Mouse (Mus musculus) embryonic facial prominence, embryonic 15.5 days (tissue): Measurements from ENCODE around the gene Ica1. TPM values are rescaled to one million over a fixed set of nuclear protein-coding genes. Genes with fewer than 3 reads are reported as not detected.

Experiments used
- ATAC-seq: fragments of 200-750 bp; cut with Nextera tagmentation; 2 replicates; pipeline ENCODE4 v1.8.0; 2017; ENCODE audit warnings: low read depth, moderate TSS enrichment; ENCODE audit not compliant: insufficient number of reproducible peaks, low FRiP score, low TSS enrichment
- H3K27ac ChIP-seq: fragments of 300-500 bp; sonication (generic); replicated peaks from 2 replicates; pipeline ENCODE4 v1.5.1; 2015; ENCODE audit warnings: mild to moderate bottlenecking, inconsistent platforms
- H3K27me3 ChIP-seq: fragments of 300-500 bp; sonication (generic); 2 replicates; pipeline ENCODE4 v1.6.1; 2015; ENCODE audit warnings: inconsistent platforms
- H3K36me3 ChIP-seq: fragments of 300-500 bp; sonication (generic); 2 replicates; pipeline ENCODE4 v1.6.1; 2015; ENCODE audit warnings: mild to moderate bottlenecking, inconsistent platforms
- H3K4me1 ChIP-seq: fragments of 300-500 bp; sonication (generic); 2 replicates; pipeline ENCODE4 v1.6.1; 2015; ENCODE audit warnings: inconsistent platforms
- H3K4me2 ChIP-seq: fragments of 300-500 bp; sonication (generic); replicated peaks from 2 replicates; pipeline ENCODE4 v1.6.1; 2015; ENCODE audit warnings: mild to moderate bottlenecking, inconsistent platforms
- H3K4me3 ChIP-seq: fragments of 300-500 bp; sonication (generic); replicated peaks from 2 replicates; pipeline ENCODE4 v1.5.1; 2015; ENCODE audit warnings: mild to moderate bottlenecking, inconsistent platforms
- H3K9ac ChIP-seq: fragments of 300-500 bp; sonication (generic); 2 replicates; pipeline ENCODE4 v1.6.1; 2015; ENCODE audit warnings: inconsistent platforms
- H3K9me3 ChIP-seq: fragments of 300-500 bp; sonication (generic); replicated peaks from 2 replicates; pipeline ENCODE4 v1.6.1; 2016; ENCODE audit warnings: inconsistent platforms
- WGBS: fragments of 180-500 bp; shearing (Covaris S2); methylation state at CpG from one replicate; pipeline ENCODE4 v1.1.7; 2015; 5-methylcytosine and 5-hydroxymethylcytosine counted together
- polyA plus RNA-seq: library from polyadenylated mRNA; unstranded; fragments of >200 nt; fragmentation: Nextera tagmentation; extraction: Ambion mirVana; gene quantifications from 2 replicates; pipeline ENCODE4 v1.2.1, GENCODE M21; 2015

Gene Ica1
- polyA plus RNA-seq, 1 experiment from 2014 or later, result 15.1 TPM

DNA sequence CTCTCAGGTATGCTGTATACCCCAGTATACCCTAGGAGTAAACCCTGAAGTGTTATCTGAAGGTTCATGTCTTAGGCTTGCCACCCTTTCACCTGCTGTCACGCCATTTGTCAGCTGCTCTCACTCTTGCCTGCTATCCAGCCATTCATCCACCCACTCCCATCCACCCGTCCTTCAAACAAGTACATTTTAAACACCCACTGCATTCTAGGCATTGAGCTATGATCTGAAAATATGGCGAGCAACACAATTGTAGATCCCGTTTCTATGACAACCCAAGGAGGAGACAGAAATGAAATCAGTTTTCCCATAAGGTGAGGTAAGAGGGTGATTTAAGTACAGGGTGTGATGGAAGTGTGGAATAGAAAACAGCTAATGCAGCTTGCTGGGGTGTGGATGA is 140.2 kb downstream of the Ica1 start:
- Histone ChIP-seq H3K9me3 (no peaks in the 10 kb centered on the region), H3K9ac (no peak overlapping the region), H3K27me3 (no peaks in the 10 kb centered on the region), H3K4me2 (no peak overlapping the region), H3K4me1 (0 out of 2 replicates have a peak, but pooled peaks cover 5% of the 10 kb centered on the region), H3K4me3 (no peak overlapping the region), H3K36me3 (no peaks in the 10 kb centered on the region), H3K27ac (no peak overlapping the region)
- no peak for ATAC-seq
- 88% methylated on average over 4 of the region's 4 CpGs for WGBS

- H3K4me1 ChIP-seq, result no peaks in the 10 kb centered on the region
- no peaks in the 10 kb centered on the region for H3K36me3 ChIP-seq
- no peak overlapping the region for H3K4me2 ChIP-seq
- H3K27ac ChIP-seq, result no peak overlapping the region
- no peaks in the 10 kb centered on the region for H3K27me3 ChIP-seq
- 95% methylated on average over 4 of the region's 4 CpGs for WGBS
- no peaks in the 10 kb centered on the region for H3K9me3 ChIP-seq
- no peak overlapping the region for H3K4me3 ChIP-seq
- H3K9ac ChIP-seq, result no peak overlapping the region
- no peak for ATAC-seq
Observed at GRCm38 (mm10) chr6:8632701-8633100, 145.6 kb downstream of the Ica1 start.

DNA sequence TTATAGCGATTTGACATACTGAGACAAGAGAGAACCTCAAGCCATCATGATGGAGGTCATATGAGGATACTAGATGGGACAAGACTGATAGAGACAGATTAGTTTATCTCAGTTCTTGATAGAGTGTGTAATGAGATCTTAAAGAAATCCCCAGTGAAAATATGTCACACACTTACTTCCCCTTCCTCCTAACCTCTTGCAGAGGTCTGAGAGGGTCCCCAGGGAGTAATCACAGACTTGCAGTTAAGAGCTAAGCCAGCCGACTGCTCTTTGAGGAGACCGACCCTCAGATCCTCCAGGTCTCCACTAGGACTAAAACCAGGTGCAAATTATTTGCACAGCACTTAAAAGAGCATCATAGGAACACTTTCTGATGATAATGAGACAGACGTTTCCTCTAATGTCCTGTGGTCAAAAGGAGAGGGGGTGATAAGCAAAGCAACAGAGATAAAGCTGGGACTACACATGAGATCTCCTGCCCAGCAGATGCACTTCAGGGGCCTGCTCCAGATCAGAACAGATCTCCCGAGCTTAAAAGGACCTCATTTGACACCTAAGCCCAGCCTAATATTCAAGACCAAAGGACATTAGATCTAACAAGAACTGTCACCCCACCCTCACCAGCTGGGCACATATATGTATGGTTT is 146.2 kb downstream of the Ica1 start:
- Histone ChIP-seq H3K9ac (no peak overlapping the region), H3K4me3 (no peak overlapping the region), H3K27ac (no peak overlapping the region), H3K36me3 (no peaks in the 10 kb centered on the region), H3K4me2 (no peak overlapping the region), H3K27me3 (no peaks in the 10 kb centered on the region), H3K9me3 (no peaks in the 10 kb centered on the region), H3K4me1 (no peaks in the 10 kb centered on the region)
- 59% methylated on average over 5 of the region's 5 CpGs for WGBS
- no peak for ATAC-seq

DNA sequence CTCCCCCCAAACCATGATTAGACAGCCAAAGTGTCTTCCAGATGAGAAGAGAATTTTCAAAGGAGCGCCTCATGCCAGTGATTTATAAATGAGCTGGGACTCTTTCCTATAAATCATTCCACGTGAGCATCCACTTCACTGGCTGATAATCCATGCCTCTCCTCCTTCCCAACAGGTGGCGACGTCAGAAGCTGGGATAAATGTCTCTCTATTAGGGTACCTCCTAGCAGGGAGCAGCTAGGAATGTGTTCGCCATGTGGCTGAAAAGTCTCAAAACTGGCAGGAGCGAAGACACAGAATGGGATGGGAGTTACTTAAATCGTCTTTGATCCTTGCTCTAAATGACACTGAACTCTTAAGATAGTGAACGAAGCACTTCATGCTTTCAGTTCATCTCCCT is 146.9 kb downstream of the Ica1 start:
- Histone ChIP-seq H3K27me3 (no peaks in the 10 kb centered on the region), H3K36me3 (no peaks in the 10 kb centered on the region), H3K4me1 (no peaks in the 10 kb centered on the region), H3K27ac (no peak overlapping the region), H3K9ac (no peak overlapping the region), H3K4me2 (no peak overlapping the region), H3K4me3 (no peak overlapping the region), H3K9me3 (no peaks in the 10 kb centered on the region)
- 75% methylated on average over 8 of the region's 8 CpGs for WGBS
- ATAC-seq, result no peak

DNA sequence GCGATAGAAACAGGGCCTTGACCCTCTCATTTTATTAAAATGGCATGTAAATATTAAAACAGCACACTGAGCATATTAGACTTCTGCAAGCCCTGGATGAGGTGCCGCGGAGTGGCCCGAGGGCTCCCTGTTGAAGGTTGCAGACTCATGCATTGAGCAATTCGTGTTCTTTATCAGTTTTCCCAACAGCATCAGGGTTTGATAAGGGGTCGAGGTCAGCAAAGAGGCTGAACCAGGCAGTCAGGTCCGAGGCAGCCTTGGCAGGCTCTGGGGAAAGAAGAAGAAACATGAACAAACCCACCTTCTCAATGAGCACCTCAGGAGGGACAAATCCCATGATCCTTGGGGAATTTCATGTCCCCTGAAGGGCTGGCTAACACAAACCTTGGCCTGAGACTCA is 147.8 kb downstream of the Ica1 start:
- no peaks in the 10 kb centered on the region for H3K27me3 ChIP-seq
- WGBS, result 83% methylated on average over 7 of the region's 7 CpGs
- H3K4me3 ChIP-seq, result no peak overlapping the region
- no peak overlapping the region for H3K9ac ChIP-seq
- no peaks in the 10 kb centered on the region for H3K9me3 ChIP-seq
- no peak for ATAC-seq
- H3K4me1 ChIP-seq, result no peaks in the 10 kb centered on the region
- H3K27ac ChIP-seq, result no peak overlapping the region
- no peaks in the 10 kb centered on the region for H3K36me3 ChIP-seq
- H3K4me2 ChIP-seq, result no peak overlapping the region

- no peaks in the 10 kb centered on the region for H3K9me3 ChIP-seq
- H3K4me2 ChIP-seq, result no peak overlapping the region
- no peak overlapping the region for H3K4me3 ChIP-seq
- H3K9ac ChIP-seq, result no peak overlapping the region
- no peaks in the 10 kb centered on the region for H3K4me1 ChIP-seq
- WGBS, result 90% methylated on average over 7 of the region's 7 CpGs
- no peak overlapping the region for H3K27ac ChIP-seq
- no peak for ATAC-seq
- H3K36me3 ChIP-seq, result no peaks in the 10 kb centered on the region
- no peaks in the 10 kb centered on the region for H3K27me3 ChIP-seq
Observed at GRCm38 (mm10) chr6:8628715-8629267, 149.5 kb downstream of the Ica1 start.

- H3K4me2 ChIP-seq, result no peak overlapping the region
- H3K27me3 ChIP-seq, result no peaks in the 10 kb centered on the region
- 90% methylated on average over 8 of the region's 8 CpGs for WGBS
Observed at GRCm38 (mm10) chr6:8628226-8628625, 150.1 kb downstream of the Ica1 start.

DNA sequence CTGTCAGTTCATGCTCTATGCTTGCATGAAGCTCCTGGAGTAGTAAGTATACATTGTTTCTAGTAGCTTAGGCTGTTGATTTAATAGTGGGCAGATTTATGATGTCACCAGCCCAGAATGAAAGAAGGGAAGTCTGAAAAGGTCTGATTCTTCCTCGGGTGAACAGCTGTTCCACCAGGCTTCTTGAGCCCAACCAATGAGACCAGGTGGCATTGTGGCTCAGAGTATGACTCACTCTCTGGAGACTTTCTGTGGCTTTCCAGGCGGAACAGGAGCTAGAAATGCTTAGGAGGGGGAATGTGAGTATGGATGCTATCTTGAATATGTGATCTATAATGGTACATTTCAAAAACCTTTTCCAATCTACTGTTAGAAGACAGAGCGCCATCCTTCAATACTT is 155.2 kb downstream of the Ica1 start:
- no peaks in the 10 kb centered on the region for H3K4me1 ChIP-seq
- H3K27ac ChIP-seq, result no peak overlapping the region
- H3K9ac ChIP-seq, result no peak overlapping the region
- no peak overlapping the region for H3K4me3 ChIP-seq
- no peaks in the 10 kb centered on the region for H3K9me3 ChIP-seq
- 75% methylated on average over 3 of the region's 3 CpGs for WGBS
- H3K27me3 ChIP-seq, result no peaks in the 10 kb centered on the region
- ATAC-seq, result no peak
- H3K36me3 ChIP-seq, result no peaks in the 10 kb centered on the region
- H3K4me2 ChIP-seq, result no peak overlapping the region

More at GRCm38 (mm10) chr6:8628226-8628625, 150.1 kb downstream of the Ica1 start:
- Histone ChIP-seq H3K9me3 (no peaks in the 10 kb centered on the region), H3K27ac (no peak overlapping the region), H3K4me3 (no peak overlapping the region), H3K36me3 (no peaks in the 10 kb centered on the region), H3K4me1 (no peaks in the 10 kb centered on the region), H3K9ac (no peak overlapping the region)
- no peak for ATAC-seq

DNA sequence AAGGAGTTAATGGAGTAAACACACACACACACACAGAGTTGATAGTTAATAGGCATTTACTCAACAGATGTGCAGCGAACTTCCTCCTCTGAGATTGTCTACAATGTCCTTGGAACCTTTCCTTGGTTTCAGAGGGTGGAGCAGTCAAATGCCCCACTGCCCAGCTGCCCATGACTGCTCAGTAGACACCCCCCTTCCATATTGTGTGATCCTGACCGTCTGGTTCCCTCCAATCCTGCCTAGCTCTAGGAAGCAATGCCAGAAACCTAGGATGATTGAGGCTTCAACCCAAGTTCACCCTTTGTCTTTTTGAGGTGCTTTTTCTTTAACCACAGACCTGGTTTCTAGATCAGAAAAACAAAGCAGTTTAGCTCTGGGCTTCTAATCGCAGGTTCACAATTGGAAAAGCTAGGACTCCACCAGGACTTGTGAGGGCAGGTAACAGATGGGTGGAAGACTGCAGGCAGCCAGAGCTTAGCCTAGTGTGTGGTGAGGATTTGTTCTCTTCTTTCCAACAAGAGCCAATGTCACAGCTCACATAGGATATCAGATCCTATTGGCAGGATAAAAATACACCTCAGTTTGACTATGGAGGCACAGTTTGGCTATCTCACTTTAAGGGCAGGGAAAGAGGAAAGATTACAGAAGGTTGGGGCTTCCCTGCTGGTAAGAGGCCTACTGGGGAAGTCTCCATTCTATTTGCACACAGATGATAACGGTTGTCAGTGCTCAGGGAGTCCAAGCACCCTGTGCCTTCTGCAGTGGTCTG is 158.5 kb downstream of the Ica1 start:
- WGBS, result 72% methylated on average over 4 of the region's 4 CpGs
- Histone ChIP-seq H3K27ac (no peak overlapping the region), H3K9ac (no peak overlapping the region), H3K4me1 (no peaks in the 10 kb centered on the region), H3K27me3 (no peaks in the 10 kb centered on the region), H3K36me3 (no peaks in the 10 kb centered on the region), H3K9me3 (no peaks in the 10 kb centered on the region), H3K4me2 (no peak overlapping the region), H3K4me3 (no peak overlapping the region)
- ATAC-seq, result no peak

- H3K9me3 ChIP-seq, result no peaks in the 10 kb centered on the region
- no peak for ATAC-seq
- no peak overlapping the region for H3K4me3 ChIP-seq
- no peak overlapping the region for H3K27ac ChIP-seq
- 74% methylated on average over 2 of the region's 2 CpGs for WGBS
- no peak overlapping the region for H3K9ac ChIP-seq
- no peaks in the 10 kb centered on the region for H3K36me3 ChIP-seq
- H3K4me2 ChIP-seq, result no peak overlapping the region
- no peaks in the 10 kb centered on the region for H3K4me1 ChIP-seq
- H3K27me3 ChIP-seq, result no peaks in the 10 kb centered on the region
Observed at GRCm38 (mm10) chr6:8617369-8617768, 160.9 kb downstream of the Ica1 start.

DNA sequence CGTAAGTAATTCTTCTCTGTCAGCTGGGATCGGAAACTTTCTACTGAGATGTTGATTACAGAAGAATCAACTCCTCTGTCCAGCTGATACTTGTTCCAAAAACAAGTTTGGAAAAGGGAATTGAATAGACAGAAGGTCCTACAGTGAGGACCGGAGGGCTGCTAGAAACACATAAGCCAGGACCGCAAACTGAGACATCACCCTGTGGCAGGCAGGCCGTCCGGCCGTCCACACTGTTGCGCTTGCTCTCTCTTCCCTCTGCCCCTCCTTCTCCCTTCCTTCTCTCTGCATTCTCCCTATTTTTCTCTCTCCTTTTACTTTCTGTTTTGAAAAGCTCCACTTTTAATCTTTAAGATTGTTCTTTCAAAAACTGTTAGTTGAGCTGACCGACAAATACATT is 186.6 kb downstream of the Ica1 start:
- no peaks in the 10 kb centered on the region for H3K9me3 ChIP-seq
- H3K36me3 ChIP-seq, result no peaks in the 10 kb centered on the region
- WGBS, result 85% methylated on average over 9 of the region's 9 CpGs
- H3K4me1 ChIP-seq, result no peaks in the 10 kb centered on the region
- no peak for ATAC-seq
- no peak overlapping the region for H3K27ac ChIP-seq
- H3K4me3 ChIP-seq, result no peak overlapping the region
- H3K27me3 ChIP-seq, result no peaks in the 10 kb centered on the region
- H3K4me2 ChIP-seq, result no peak overlapping the region
- no peak overlapping the region for H3K9ac ChIP-seq
